Mouse (Mus musculus) layer of hippocampus, adult 9-11 months (tissue): Measurements from ENCODE around the gene Il27ra.
A peak's percentile ranks its signal among the peaks of the same experiment; 100 is the strongest.

ENCODE experiments used
- DNase-seq: peaks from one replicate; pipeline ENCODE4 v3.0.0; 2022

The Il27ra gene

GRCm38 (mm10) chr8:84065037-84065436 lies 22.6 kb upstream of the Il27ra start, which contains the start of gene Gm10643:
Gm10643 (minus strand) TSS chr8:84065137.
- no peak for DNase-seq

GRCm38 (mm10) chr8:84063861-84064610 lies 21.6 kb upstream of the Il27ra start:
- no peak for DNase-seq

- DNase-seq = no peak
Measured at GRCm38 (mm10) chr8:84060245-84060644, 17.9 kb upstream of the Il27ra start.

GRCm38 (mm10) chr8:84059226-84059625 lies 16.8 kb upstream of the Il27ra start:
- DNase-seq = no peak

- DNase-seq = no peak
Measured at GRCm38 (mm10) chr8:84057827-84058226, 15.4 kb upstream of the Il27ra start.

- DNase-seq = no peak
Measured at GRCm38 (mm10) chr8:84053229-84053628, 10.8 kb upstream of the Il27ra start.

- no peak for DNase-seq
Measured at GRCm38 (mm10) chr8:84052746-84053145, 10.4 kb upstream of the Il27ra start.

GRCm38 (mm10) chr8:84048171-84048570 lies 5.8 kb upstream of the Il27ra start:
- DNase-seq = no peak

- DNase-seq = no peak
Measured at GRCm38 (mm10) chr8:84046505-84046904, 4.1 kb upstream of the Il27ra start.

- no peak for DNase-seq
Measured at GRCm38 (mm10) chr8:84044900-84045299, 2.5 kb upstream of the Il27ra start, which contains the start of gene Rln3. Rln3 (minus strand) TSS chr8:84045000.

- DNase-seq = no peak
Measured at GRCm38 (mm10) chr8:84044103-84044502, 1.7 kb upstream of the Il27ra start.

GRCm38 (mm10) chr8:84042948-84043342 lies 556 bp upstream of the Il27ra start:
- no peak for DNase-seq

- peak; percentile 52 for DNase-seq
Measured at GRCm38 (mm10) chr8:84039050-84039449, 3.3 kb downstream of the Il27ra start.

- DNase-seq = no peak
Measured at GRCm38 (mm10) chr8:84038015-84038414, 4.4 kb downstream of the Il27ra start.

GRCm38 (mm10) chr8:84032777-84033176 lies 9.6 kb downstream of the Il27ra start:
- no peak for DNase-seq

GRCm38 (mm10) chr8:84029272-84029671 lies 13.1 kb downstream of the Il27ra start:
- no peak for DNase-seq

- DNase-seq = no peak
Measured at GRCm38 (mm10) chr8:84027449-84027848, 14.9 kb downstream of the Il27ra start.

- no peak for DNase-seq
Measured at GRCm38 (mm10) chr8:84025863-84026262, 16.5 kb downstream of the Il27ra start.

- DNase-seq = no peak
Measured at GRCm38 (mm10) chr8:84024171-84024570, 18.2 kb downstream of the Il27ra start.

GRCm38 (mm10) chr8:84023631-84024030 lies 18.8 kb downstream of the Il27ra start:
- DNase-seq = no peak

- DNase-seq = no peak
Measured at GRCm38 (mm10) chr8:84023085-84023484, 19.3 kb downstream of the Il27ra start.

GRCm38 (mm10) chr8:84021569-84021968 lies 20.8 kb downstream of the Il27ra start:
- no peak for DNase-seq

- no peak for DNase-seq
Measured at GRCm38 (mm10) chr8:84021096-84021495, 21.3 kb downstream of the Il27ra start, which contains the start of gene Palm3. Palm3 (plus strand) TSS chr8:84021471.

GRCm38 (mm10) chr8:84019738-84020137 lies 22.7 kb downstream of the Il27ra start:
- no peak for DNase-seq

- DNase-seq = no peak
Measured at GRCm38 (mm10) chr8:84015833-84016232, 26.6 kb downstream of the Il27ra start.
